Mouse (Mus musculus) neutrophil, adult 5-6 weeks (primary cell): ENCODE results near the gene Lmo2. TPM values are rescaled to one million over a fixed set of nuclear protein-coding genes. Genes with fewer than 3 reads are reported as not detected.
A peak's percentile ranks its signal among the peaks of the same experiment; 100 is the strongest.

Experiments
- ATAC-seq: fragments of 151-379, 151-347 bp; 2 replicates; pipeline ENCODE4 v1.8.0; 2017; ENCODE audit warnings: mild to moderate bottlenecking, moderate TSS enrichment; ENCODE audit not compliant: insufficient number of reproducible peaks, poor library complexity, low FRiP score, severe bottlenecking; ENCODE audit errors: extremely low read depth
- total RNA-seq: library from RNA; stranded (forward); fragments of 200-1000 nt; gene quantifications from 2 replicates; pipeline ENCODE4 v1.2.3, GENCODE M21; 2017

Gene Lmo2
- total RNA-seq, 1 experiment from 2014 or later: 151 TPM

DNA sequence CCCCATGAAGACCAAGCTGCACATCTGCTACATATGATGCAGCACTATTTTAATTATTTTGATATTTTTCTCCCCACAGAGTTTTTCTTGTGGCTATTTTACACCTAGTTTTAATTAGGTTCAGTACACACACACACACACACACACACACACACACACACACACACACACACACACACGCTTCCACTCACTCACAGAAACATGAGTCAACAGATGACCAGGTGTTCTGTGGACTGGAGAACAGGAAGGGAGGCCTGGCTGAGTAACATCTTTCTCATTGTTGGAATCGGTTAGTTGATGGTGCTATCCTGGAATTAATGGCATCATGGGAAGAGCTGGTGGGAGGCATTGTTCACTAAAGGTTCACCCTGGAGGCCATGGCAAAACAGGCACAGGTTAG, 20.1 kb upstream of the Lmo2 start:
- no peak for ATAC-seq

- no peak for ATAC-seq
Measured at GRCm38 (mm10) chr2:103938573-103938972, 19.2 kb upstream of the Lmo2 start.

GRCm38 (mm10) chr2:103939003-103939402, 18.8 kb upstream of the Lmo2 start:
- no peak for ATAC-seq

GRCm38 (mm10) chr2:103941085-103941484, 16.7 kb upstream of the Lmo2 start:
- no peak for ATAC-seq

- ATAC-seq: peak; percentile 82
Measured at GRCm38 (mm10) chr2:103944859-103945258, 12.9 kb upstream of the Lmo2 start.

DNA sequence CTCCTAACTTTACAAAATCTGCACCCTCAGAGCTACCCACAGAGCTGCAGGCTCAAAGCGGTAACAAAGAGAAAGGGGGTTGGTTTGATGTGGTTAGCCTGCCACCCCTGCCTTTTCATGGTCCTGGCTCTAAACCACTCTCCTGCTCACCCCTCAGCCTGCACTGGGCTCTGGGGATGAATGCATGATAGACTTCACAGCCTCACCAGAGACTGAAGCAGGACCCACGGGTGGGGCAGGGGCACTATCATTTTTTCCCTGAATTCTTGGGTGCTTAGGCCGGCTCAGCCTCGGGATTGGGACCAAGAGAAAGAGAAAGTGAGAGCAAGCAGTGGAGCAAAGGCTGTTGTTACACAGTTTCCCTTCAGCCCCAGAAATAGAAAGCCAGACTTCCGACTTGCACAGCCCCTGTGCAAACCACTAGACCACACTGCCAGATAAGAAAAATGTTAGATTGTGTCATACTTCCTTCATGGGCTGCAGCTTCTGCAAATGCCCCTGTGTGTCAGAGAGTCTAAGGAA, 12.2 kb upstream of the Lmo2 start:
- peak; percentile 62 for ATAC-seq

DNA sequence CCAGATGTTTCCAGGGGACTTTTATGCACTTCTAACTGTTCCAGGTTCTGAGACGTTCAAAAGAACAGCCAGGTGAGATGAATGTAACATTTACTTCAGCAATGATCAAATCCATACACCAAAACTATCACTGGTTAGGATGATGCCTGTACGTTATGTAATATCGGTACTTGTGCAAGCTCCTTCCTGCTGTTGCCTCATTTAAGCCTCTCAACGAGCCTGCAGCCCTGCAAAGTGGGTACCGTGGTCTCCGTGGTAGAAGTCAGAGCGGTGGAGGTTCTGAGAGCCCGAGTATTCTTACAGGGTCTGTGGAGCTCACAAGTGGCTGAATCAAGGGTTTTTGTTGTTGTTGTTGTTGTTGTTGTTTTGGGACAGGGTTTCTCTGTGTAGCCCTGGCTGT, 10.9 kb upstream of the Lmo2 start:
- no peak for ATAC-seq

DNA sequence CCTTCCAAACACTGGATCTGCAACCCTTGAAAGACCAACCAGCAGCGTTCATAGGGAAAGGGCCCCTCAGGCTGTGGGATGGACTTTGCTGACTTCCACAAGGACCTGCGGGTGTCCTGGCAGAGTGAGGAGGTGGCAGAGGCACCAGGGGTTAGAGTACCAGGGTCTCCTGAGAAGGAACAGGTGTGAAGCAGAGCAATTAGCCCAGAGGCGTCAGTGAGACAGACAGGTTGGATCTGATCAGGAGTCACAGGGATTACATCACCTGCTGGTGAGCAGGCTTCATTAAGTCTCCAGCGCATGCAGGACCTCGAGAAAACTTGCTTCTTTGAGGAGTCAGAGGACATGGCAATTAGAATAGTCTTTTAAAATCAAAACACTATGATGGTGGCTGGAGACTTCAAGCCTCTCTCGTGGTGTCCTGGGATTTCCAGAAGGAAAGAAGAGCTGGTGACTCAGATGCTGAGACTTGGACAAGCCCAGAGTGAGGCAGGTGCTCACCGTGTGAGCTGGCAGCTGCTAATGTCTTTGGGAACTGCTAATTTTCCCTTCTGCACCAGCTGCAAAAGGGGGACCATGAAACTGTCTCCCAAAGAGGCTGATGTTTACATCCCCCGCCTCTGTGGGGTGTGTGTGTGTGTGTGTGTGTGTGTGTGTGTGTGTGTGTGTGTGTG, 9.7 kb upstream of the Lmo2 start:
- ATAC-seq: no peak

DNA sequence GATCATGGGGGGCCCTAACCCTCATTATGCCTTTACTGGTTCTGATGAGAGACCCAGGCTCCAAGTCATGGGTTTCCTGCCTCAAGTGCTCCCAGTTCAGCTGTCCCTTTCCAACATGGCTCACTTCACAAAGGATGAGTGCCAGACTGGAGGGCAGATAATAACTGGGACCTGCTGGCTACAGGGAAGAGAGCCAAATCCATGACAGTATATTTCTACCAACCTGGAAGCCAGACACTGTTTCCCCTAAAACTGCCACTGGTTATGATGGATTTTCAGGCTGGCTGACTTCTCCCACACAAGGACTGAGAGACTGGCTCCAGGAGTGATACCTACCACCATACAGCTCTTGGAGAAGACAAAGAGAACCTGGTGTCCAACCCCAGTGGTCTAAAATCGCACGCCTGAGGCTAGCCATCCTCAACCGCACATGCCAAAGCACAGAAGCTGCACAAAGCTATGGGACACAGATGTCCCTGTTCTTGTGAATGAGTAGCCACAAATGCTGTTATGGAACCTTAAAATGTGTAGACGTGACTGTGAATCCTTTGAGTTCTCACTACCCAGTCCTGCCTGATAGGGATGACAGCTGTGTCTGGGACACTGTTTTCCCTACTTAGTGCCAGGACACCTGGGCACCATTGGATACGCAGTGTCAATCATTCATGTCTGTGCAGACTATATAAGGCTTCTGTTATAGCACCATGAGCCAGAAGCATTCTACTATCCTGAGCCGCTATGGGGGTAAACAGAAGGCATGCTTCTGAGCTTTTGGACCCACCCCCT, 4.5 kb upstream of the Lmo2 start:
- no peak for ATAC-seq

DNA sequence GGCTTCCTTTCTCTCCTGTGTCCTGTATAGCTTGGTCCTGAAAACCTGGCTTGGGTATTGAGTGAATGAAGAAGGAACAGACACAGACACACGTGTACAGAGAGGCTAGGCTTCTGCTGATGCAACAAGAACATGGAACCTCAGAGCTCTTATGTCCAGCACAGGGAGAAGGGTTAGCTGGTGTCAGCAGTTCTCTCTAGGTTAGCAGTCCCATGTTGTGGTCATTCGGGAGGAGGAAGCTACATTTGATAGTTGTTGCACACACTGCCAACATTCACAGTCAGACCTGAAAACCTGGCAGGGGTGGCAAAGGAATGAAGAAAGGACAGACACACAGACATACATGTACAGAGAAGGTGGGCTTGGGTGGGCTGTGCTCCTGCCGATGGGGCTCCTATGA, 2.1 kb upstream of the Lmo2 start:
- peak; percentile 47; the same call in 1 of the 2 replicates for ATAC-seq

GRCm38 (mm10) chr2:103956867-103957266, 919 bp upstream of the Lmo2 start:
- ATAC-seq: no peak

DNA sequence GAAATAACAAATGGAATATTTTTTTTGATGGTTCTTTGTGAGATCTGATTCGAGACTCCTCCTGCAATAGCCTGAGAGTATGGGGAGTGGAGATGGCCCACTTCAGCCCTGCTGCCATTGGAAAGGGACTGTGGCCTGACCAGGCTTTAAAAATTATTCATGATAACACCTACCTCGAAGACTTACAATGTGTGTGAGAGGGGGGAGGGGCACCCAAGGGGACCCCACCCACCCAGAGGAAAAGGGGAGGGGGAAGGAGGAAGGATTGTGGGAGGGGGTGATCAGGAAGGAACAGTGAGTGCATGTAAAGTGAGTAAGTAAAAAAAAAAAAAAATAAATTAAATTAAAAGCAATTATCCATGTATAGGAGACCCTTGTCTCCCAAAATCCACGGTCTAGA, 848 bp downstream of the Lmo2 start:
- no peak for ATAC-seq

DNA sequence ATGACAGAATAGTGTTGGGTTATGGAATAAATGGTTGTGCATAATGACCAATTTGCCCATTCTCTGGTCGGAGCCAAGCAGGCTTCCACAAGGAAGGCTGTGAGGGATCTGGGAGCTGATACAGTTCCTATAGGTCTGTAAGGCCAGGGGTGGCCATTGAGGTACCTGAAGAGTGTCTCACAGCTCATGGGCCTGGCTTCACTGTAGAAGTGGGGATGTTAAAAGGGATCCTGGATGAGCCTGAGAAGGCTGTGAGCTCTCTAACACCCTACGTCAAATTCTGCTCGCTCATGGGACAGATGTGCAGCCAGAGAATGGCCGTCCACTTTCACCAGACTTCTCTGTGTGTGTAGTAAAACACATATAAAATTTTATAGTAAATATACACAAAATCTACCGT, 1.3 kb downstream of the Lmo2 start:
- ATAC-seq: no peak

DNA sequence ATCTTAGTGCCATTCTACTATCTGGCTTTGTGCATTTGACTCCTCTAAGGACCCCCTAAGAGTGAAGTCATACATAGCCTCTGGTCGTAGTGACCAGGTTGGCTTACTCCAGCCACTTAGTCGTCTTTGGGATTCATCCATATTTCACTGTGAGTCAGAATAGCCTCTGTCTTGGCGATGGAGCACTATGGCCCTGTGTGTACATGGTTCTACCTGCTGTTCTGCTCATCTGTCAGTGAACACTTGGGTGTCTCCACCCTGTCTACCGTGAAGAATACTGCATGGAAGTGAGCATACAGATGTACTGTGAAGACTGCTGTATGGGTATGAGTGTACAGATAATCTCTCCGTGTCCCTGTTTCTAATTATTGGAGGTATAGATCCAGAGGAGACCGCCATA, 1.8 kb downstream of the Lmo2 start:
- no peak for ATAC-seq

GRCm38 (mm10) chr2:103962349-103962748, 4.6 kb downstream of the Lmo2 start:
- no peak for ATAC-seq

- ATAC-seq: no peak
Measured at GRCm38 (mm10) chr2:103965391-103965790, 7.6 kb downstream of the Lmo2 start.

GRCm38 (mm10) chr2:103968186-103968585, 10.4 kb downstream of the Lmo2 start:
- no peak for ATAC-seq

- ATAC-seq: no peak
Measured at GRCm38 (mm10) chr2:103968919-103969436, 11.2 kb downstream of the Lmo2 start.

DNA sequence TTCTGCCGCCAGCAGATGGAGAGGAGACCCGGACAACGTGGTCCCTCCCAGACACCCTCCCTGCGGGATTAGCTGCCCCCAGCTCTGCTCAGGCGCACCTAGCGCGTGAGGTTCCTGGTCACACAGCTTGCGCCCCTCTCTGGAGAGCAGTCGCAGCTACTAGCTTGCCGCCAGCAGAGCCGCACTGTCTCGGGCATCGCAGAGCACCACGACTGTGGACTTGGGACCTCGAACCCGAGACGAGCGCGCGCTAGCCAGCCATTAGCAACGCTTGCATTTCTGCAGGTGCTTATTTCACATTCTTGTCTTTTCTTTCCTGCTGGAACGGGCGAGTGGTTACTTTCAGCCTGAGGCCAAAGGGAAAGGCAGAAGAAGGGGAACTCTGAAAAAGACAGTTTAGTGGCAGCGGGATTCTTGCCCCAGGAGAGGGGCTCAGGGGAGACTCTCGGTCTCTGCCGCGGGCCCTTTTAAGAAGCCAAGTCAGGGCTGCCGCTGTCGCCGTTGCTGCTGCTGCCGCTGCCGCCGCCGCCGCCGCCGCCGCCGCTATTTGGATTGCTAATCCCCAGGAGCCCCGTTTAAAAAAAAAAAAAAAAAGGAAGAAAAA, 11.8 kb downstream of the Lmo2 start:
- peak; percentile 79 for ATAC-seq
